Mouse (Mus musculus) ovary, postnatal 14 days (tissue): Measurements from ENCODE around the gene Phc2.

Source experiments
- DNase-seq: peaks from one replicate; pipeline ENCODE4 v3.0.0; 2022; ENCODE audit warnings: low spot score

Gene Phc2

GRCm38 (mm10) chr4:128720110-128720509, 65.6 kb downstream of the Phc2 start:
- no peak for DNase-seq

- DNase-seq: no peak
Observed at GRCm38 (mm10) chr4:128721061-128721648, 66.7 kb downstream of the Phc2 start.

GRCm38 (mm10) chr4:128721761-128722160, 67.3 kb downstream of the Phc2 start:
- no peak for DNase-seq

- no peak for DNase-seq
Observed at GRCm38 (mm10) chr4:128722932-128723331, 68.4 kb downstream of the Phc2 start.

- no peak for DNase-seq
Observed at GRCm38 (mm10) chr4:128723431-128723830, 68.9 kb downstream of the Phc2 start.

GRCm38 (mm10) chr4:128724059-128724458, 69.6 kb downstream of the Phc2 start:
- DNase-seq: no peak

GRCm38 (mm10) chr4:128727019-128727720, 72.7 kb downstream of the Phc2 start:
- peak; percentile 72 for DNase-seq

DNA sequence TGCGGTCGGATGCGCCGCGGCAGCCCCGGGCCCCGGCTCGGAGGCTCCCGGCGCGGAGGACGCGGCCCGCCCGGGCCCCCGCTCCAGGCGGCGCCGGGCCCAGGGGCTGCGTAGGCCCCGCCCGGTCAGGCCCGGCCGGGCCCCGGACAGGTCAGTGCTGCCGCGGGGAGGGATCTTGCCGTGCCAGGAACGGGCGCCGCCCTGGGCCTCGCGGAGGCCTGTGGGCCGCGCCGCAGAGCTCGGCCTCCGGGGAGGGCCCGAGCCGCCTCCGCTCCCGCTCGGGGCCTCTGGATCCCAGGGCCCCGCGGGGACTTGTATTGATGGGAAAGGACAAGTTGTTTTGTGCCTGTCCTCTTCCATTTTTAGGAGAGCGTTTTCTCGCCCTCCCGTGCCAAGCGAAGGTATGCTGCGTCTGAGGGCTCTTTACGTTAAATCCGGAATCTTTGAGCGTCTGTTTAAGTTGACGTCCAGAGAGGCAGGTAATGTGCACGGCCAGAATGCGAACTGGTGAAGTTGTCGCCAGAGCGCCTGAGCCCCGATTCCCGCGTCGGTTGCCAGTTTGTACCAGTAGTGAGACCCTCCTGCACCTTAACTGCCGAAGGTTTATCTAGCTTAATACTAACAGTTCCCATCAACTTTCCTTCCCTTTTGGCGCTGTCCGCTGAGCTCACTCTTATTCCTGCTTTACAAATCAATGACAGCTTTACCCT, 73.4 kb downstream of the Phc2 start:
- no peak for DNase-seq

GRCm38 (mm10) chr4:128728431-128728851, 73.9 kb downstream of the Phc2 start:
- DNase-seq: no peak

DNA sequence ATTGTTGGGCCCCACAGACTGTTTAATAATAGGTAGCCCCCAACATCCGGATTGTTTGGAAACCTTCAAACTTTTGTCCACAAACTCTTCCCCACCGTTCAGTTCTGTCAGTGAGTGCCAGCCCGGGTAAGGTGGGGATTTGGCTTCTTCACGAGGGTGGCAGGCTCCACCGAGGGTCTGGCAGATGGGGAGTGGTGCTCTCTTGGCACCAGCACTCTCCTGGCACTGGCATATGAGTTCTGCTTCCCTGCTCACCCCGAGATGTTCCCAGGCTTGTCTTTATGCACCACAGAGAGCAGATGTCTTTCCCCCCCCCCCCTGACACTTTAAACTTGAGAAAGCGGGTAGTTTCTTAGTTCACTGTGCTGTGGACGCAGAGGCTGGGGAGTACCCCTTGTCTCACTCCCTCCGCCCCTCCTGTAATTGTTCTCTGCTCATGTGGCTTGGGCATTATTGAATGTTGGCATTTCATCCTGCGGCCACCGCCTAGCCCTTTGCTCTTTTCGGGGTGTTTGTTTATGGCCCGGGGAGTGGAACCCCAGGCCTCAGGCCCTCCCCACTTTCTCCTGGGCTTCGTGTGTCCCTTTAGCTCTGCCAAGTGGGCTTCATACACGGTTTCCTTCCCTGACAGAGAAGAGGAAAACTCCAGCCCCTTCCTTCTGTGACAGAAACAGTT, 74.7 kb downstream of the Phc2 start:
- DNase-seq: no peak

GRCm38 (mm10) chr4:128729709-128730037, 75.2 kb downstream of the Phc2 start:
- DNase-seq: no peak

- no peak for DNase-seq
Observed at GRCm38 (mm10) chr4:128730271-128730670, 75.8 kb downstream of the Phc2 start.

DNA sequence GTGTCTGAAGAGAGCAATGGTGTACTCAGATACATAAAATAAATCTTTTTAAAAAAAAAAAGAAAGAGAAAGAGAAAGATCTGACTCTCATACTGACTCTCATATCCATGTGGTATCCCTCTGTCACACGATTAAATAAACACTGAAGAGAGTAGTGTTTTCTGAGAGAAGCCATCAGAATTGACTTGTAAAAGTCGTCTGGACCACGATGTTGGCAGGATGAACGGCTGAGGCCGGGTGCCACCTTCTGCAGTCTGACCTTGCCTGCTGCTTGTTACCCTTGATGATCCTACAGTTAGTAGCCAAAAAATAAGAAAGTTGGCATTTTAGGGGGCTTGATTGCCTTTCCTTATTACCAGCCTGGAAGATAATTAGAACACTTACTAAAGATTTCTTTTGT, 78.3 kb downstream of the Phc2 start:
- no peak for DNase-seq

GRCm38 (mm10) chr4:128733496-128733895, 79.0 kb downstream of the Phc2 start:
- no peak for DNase-seq

DNA sequence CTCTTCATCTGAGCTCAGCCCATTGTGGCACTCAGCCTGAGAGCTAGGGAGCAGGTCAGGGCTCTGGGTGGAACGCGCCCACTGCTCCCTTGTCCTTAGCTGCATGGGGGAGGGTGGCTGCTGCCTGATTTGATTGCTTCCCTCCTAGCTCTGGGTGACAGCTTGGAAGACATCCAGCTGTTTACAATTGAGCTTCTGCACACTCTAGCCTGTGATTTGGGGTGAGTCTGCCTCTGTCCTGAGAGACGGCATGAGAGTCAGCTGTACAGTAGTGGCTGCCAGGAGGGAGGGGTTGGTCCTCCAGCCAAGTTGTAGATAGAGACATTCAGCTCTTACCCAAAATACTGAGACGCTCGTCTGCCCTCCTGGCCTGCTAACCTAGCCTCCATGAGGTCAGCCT, 79.7 kb downstream of the Phc2 start:
- peak; percentile 39 for DNase-seq

- DNase-seq: no peak
Observed at GRCm38 (mm10) chr4:128734721-128735671, 80.5 kb downstream of the Phc2 start.

- DNase-seq: no peak
Observed at GRCm38 (mm10) chr4:128737137-128737589, 82.7 kb downstream of the Phc2 start.

DNA sequence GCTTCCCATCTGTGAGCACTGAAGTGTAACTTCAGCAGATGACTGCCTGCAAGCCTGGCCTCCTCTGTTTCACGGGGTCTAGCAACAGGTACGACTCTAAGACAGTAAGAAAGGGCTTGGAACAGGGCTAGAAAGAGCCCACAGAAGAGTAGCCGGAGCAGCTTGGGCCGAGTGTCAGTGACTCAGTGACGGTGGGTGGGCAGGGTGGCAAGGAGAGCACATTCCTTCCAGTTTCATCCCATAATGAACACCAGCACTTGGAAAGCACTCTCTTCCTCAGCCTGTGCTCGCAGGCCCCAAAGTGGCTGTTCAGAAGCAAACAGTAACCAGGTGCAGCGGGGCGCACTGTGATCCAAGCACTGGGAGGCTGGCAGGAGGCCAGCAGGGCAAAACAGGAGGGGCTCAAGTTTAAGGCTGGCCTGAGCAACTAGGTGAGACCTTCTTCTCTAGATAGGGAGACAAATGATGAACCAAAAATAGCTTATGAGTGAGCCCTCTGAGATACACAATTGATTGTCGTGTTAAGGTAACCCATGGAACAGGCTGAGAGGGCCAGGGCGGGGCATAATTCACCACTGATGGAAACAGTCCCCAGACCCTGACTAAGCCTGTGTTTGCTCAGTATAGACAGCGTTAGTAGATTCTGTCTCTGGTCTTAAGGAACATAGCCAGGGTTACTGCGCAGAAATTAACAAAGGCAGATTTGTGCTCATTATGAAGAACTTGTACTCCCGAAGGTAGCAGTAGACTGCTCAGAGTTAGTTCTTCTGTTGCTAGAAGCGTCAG, 83.5 kb downstream of the Phc2 start:
- no peak for DNase-seq

DNA sequence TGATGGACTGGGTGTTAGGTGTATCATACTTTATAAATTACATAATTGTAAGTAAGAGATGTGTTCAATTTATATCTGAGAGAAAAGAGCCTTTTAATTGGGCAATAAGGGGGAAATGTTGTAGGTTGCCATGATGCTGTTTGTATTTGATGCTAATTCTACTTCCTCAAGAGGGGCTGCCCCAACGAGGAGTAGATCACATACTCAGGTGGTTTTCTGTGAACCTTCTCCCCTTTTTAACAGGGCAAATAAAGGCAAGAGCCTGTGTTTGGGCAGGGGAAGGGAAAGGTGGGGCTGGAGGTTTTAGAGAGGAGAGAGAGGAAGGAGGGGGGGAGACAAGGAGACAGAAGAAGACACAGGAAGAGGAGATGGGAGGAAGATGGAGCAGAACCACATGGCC, 86.4 kb downstream of the Phc2 start:
- no peak for DNase-seq

DNA sequence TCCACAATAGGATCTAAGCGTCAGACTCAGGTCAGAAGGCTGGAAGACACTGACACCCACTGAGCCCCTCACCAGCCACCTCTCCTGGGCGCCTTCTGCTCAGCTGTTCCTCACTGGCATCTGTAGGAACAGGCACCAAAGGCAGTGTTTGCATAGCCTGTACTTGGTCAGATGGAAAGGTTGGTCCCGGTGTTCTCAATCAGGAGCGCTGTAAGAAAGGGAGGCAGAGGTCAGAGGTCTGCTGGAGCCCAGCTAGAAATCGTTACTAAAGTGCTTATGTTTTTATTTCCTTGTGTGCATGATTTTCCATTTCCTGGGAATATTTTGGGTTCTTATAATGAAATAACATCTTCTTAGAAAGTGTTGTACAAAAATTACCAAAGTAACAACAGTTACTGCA, 87.4 kb downstream of the Phc2 start:
- no peak for DNase-seq
